Mouse (Mus musculus) bone marrow macrophage, adult 2 months (primary cell): ENCODE data around the gene Hist4h4.

Experiments
- CTCF ChIP-seq: IDR thresholded peaks from 2 replicates; pipeline ENCODE4 v1.5.1; 2012; ENCODE audit warnings: low read depth, mild to moderate bottlenecking, low read length, moderate library complexity
- POLR2A ChIP-seq: IDR thresholded peaks from 2 replicates; pipeline ENCODE4 v1.6.1; 2012; ENCODE audit warnings: mild to moderate bottlenecking, low read depth, low read length, borderline replicate concordance

- TF ChIP-seq CTCF (no peak), POLR2A (no peak)
Observed at GRCm38 (mm10) chr6:136793831-136794525, 10.2 kb downstream of the Hist4h4 start.
